In genomic region chr10:40687407-40687806, GRCm38 (mm10) we compare ENCODE assay signal across 15 mouse cellular contexts. TPM values are rescaled to one million over a fixed set of nuclear protein-coding genes. Genes with fewer than 3 reads are reported as not detected.
"Had no signal": no experiment of that assay in that cellular context is flagged by ENCODE, and none has a peak within 500 bp of the region (broad histone marks: within the 10 kb centered on the region; RNA-seq: fewer than 3 reads in every experiment).

No protein-coding gene starts in this region.

- H3K9me3 ChIP-seq: kidney, embryonic 15.5 days; limb, embryonic 15.5 days; liver, embryonic 12.5 days; midbrain, embryonic 15.5 days; neural tube, embryonic 12.5 days; stomach, embryonic 15.5 days had no signal

- H3K4me2 ChIP-seq: kidney, embryonic 15.5 days; limb, embryonic 15.5 days; liver, embryonic 12.5 days; lung, embryonic 14.5 days; midbrain, embryonic 11.5 days; midbrain, embryonic 15.5 days; neural tube, embryonic 12.5 days; stomach, embryonic 15.5 days had no signal

- H3K36me3 ChIP-seq: kidney, embryonic 15.5 days; limb, embryonic 15.5 days; liver, embryonic 12.5 days; midbrain, embryonic 15.5 days; neural tube, embryonic 12.5 days; stomach, embryonic 15.5 days had no signal

- H3K27ac ChIP-seq: kidney, embryonic 15.5 days; limb, embryonic 15.5 days; liver, embryonic 12.5 days; macrophage; midbrain, embryonic 15.5 days; neural tube, embryonic 12.5 days; stomach, embryonic 15.5 days had no signal

- H3K4me3 ChIP-seq: kidney, embryonic 15.5 days; limb, embryonic 15.5 days; liver, embryonic 12.5 days; midbrain, embryonic 15.5 days; neural tube, embryonic 12.5 days; stomach, embryonic 15.5 days had no signal

- H3K9ac ChIP-seq: kidney, embryonic 15.5 days; limb, embryonic 15.5 days; liver, embryonic 12.5 days; lung, embryonic 14.5 days; midbrain, embryonic 15.5 days; neural tube, embryonic 12.5 days; stomach, embryonic 15.5 days had no signal

- DNase-seq: kidney, adult 2 months; kidney, postnatal 14 days; left cerebral cortex, postnatal 4 days; lung, embryonic 14.5 days; lung, postnatal 10 days; thymus, adult 2 months; thymus, postnatal 36 days had no signal

- ATAC-seq: liver, embryonic 12.5 days; midbrain, embryonic 15.5 days had no signal

- H3K27me3 ChIP-seq: kidney, embryonic 15.5 days; limb, embryonic 15.5 days; midbrain, embryonic 15.5 days; neural tube, embryonic 12.5 days; stomach, embryonic 15.5 days had no signal

RNA-seq across cellular contexts. Expression of gene Mettl24, which starts 4.3 kb away (rescaled TPM):
- polyA plus RNA-seq: macrophage had no signal

RNA-seq across cellular contexts. Expression of gene Ddo, which starts 57.6 kb away (rescaled TPM):
- polyA plus RNA-seq: macrophage had no signal
